Mouse (Mus musculus) forebrain, postnatal 0 days (tissue): ENCODE measurements at regions not wholly inside any gene's neighbourhood (a gene's known extent, or its start where the extent isn't known, plus 50 kb on each side); places are given as distances from the start of the nearest gene placed in this dataset.

ENCODE experiments used
- ATAC-seq: fragments of 200-750 bp; cut with Nextera tagmentation; 2 replicates; pipeline ENCODE4 v1.8.0; 2017; ENCODE audit warnings: mild to moderate bottlenecking, moderate library complexity
- DNase-seq: peaks from one replicate; pipeline ENCODE4 v3.0.0-alpha.2; 2015
- H3K27ac ChIP-seq: fragments of 300-500 bp; sonication (generic); 2 replicates; pipeline ENCODE4 v1.5.1; 2014; ENCODE audit warnings: low read depth, mild to moderate bottlenecking, antibody characterized with exemption, low read length, moderate library complexity, mixed read lengths
- H3K27me3 ChIP-seq: fragments of 300-500 bp; sonication (generic); 2 replicates; pipeline ENCODE4 v1.6.1; 2014; ENCODE audit warnings: mild to moderate bottlenecking, low read length, mixed read lengths; ENCODE audit not compliant: insufficient read depth
- H3K36me3 ChIP-seq: fragments of 300-500 bp; sonication (generic); 2 replicates; pipeline ENCODE4 v1.6.1; 2014; ENCODE audit warnings: mild to moderate bottlenecking, moderate library complexity; ENCODE audit not compliant: insufficient read depth
- H3K4me1 ChIP-seq: fragments of 300-500 bp; sonication (generic); 2 replicates; pipeline ENCODE4 v1.6.1; 2014; ENCODE audit warnings: antibody characterized with exemption; ENCODE audit not compliant: insufficient read depth
- H3K4me2 ChIP-seq: fragments of 300-500 bp; sonication (generic); 2 replicates; pipeline ENCODE4 v1.6.1; 2014; ENCODE audit warnings: low read depth, mild to moderate bottlenecking, moderate library complexity
- H3K4me3 ChIP-seq: fragments of 300-500 bp; sonication (generic); 2 replicates; pipeline ENCODE4 v1.5.1; 2014; ENCODE audit warnings: low read depth, low read length, mixed read lengths
- H3K9ac ChIP-seq: fragments of 300-500 bp; sonication (generic); 2 replicates; pipeline ENCODE4 v1.6.1; 2014; ENCODE audit warnings: mild to moderate bottlenecking
- H3K9me3 ChIP-seq: fragments of 300-500 bp; sonication (generic); 2 replicates; pipeline ENCODE4 v1.6.1; 2016; ENCODE audit warnings: low read length
- CTCF ChIP-seq: sonication (generic); IDR thresholded peaks from 2 replicates; pipeline ENCODE4 v1.5.1; 2016; ENCODE audit warnings: antibody characterized with exemption, control low read depth, low read depth
- WGBS: fragments of 180-500 bp; shearing (Covaris S2); extraction: QIAGEN DNeasy Blood & Tissue Kit; methylation state at CpG from one replicate; pipeline ENCODE4 v1.1.7; 2014; 5-methylcytosine and 5-hydroxymethylcytosine counted together

DNA sequence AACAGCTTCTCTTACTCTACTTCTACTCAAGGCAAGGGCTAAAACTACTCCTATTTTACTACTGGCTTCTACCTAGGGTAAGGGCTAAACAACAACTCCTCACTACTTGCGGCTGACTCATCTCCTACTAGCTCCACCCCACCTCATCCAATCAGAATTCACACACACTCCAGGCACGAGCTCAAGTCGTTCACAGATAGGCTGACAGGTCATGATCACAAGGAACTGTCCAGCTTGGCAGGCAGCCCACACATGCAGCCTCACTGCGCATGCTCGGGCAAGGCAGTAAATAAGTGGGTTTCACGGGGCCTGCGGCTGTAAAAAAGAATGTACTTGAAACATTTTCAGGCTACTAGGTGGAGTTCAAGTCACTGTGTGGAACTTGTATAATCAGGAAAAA, 197.6 kb downstream of the Ccdc50 start:
- Histone ChIP-seq H3K4me1 (no peaks in the 10 kb centered on the region), H3K9ac (no peak overlapping the region), H3K4me3 (no peak overlapping the region), H3K9me3 (no peaks in the 10 kb centered on the region), H3K27ac (no peak overlapping the region), H3K36me3 (no peaks in the 10 kb centered on the region), H3K27me3 (no peaks in the 10 kb centered on the region), H3K4me2 (no peak overlapping the region)
- 52% methylated on average over 7 of the region's 7 CpGs for WGBS
- no peak for TF ChIP-seq CTCF
- ATAC-seq: no peak
- DNase-seq: no peak

- DNase-seq (no peak), ATAC-seq (no peak)
- H3K27me3 ChIP-seq: no peaks in the 10 kb centered on the region
- H3K36me3 ChIP-seq: no peaks in the 10 kb centered on the region
- no peak overlapping the region for H3K27ac ChIP-seq
- H3K4me2 ChIP-seq: no peak overlapping the region
- no peak overlapping the region for H3K4me3 ChIP-seq
- H3K9me3 ChIP-seq: no peaks in the 10 kb centered on the region
- H3K9ac ChIP-seq: no peak overlapping the region
- no peaks in the 10 kb centered on the region for H3K4me1 ChIP-seq
- 91% methylated on average over 3 of the region's 3 CpGs for WGBS
- no peak for TF ChIP-seq CTCF
Observed at GRCm38 (mm10) chr16:27609366-27609765, 220.7 kb downstream of the Ccdc50 start.

- no peak for TF ChIP-seq CTCF
- Histone ChIP-seq H3K9ac (no peak overlapping the region), H3K4me2 (no peak overlapping the region), H3K27me3 (no peaks in the 10 kb centered on the region), H3K9me3 (no peaks in the 10 kb centered on the region), H3K36me3 (no peaks in the 10 kb centered on the region), H3K4me1 (no peaks in the 10 kb centered on the region), H3K4me3 (no peak overlapping the region), H3K27ac (no peak overlapping the region)
- 43% methylated on average over 2 of the region's 2 CpGs for WGBS
- DNase-seq (no peak), ATAC-seq (no peak)
Observed at GRCm38 (mm10) chr16:27641306-27641705, 252.6 kb downstream of the Ccdc50 start.

- H3K27me3 ChIP-seq: no peaks in the 10 kb centered on the region
- H3K4me1 ChIP-seq: no peaks in the 10 kb centered on the region
- H3K36me3 ChIP-seq: no peaks in the 10 kb centered on the region
- no peak overlapping the region for H3K27ac ChIP-seq
- H3K4me3 ChIP-seq: no peak overlapping the region
- TF ChIP-seq CTCF: no peak
- no peaks in the 10 kb centered on the region for H3K9me3 ChIP-seq
- H3K9ac ChIP-seq: no peak overlapping the region
- DNase-seq (no peak), ATAC-seq (no peak)
- H3K4me2 ChIP-seq: no peak overlapping the region
- 29% methylated on average over 2 of the region's 2 CpGs for WGBS
Observed at GRCm38 (mm10) chr16:27678275-27678674, 289.6 kb downstream of the Ccdc50 start.

- Histone ChIP-seq H3K9ac (no peak overlapping the region), H3K4me2 (no peak overlapping the region), H3K27ac (no peak overlapping the region), H3K36me3 (no peaks in the 10 kb centered on the region), H3K4me1 (no peaks in the 10 kb centered on the region), H3K27me3 (no peaks in the 10 kb centered on the region), H3K9me3 (no peaks in the 10 kb centered on the region), H3K4me3 (no peak overlapping the region)
- no peak for TF ChIP-seq CTCF
- 68% methylated on average over 3 of the region's 3 CpGs for WGBS
- no peak for DNase-seq
- ATAC-seq: no peak
Observed at GRCm38 (mm10) chr16:27682926-27683325, 294.3 kb downstream of the Ccdc50 start.

- 70% methylated on average over 3 of the region's 3 CpGs for WGBS
- Histone ChIP-seq H3K4me1 (no peaks in the 10 kb centered on the region), H3K27me3 (no peaks in the 10 kb centered on the region), H3K36me3 (no peaks in the 10 kb centered on the region), H3K9ac (no peak overlapping the region), H3K9me3 (no peaks in the 10 kb centered on the region), H3K4me3 (no peak overlapping the region), H3K27ac (no peak overlapping the region), H3K4me2 (no peak overlapping the region)
- TF ChIP-seq CTCF: no peak
- ATAC-seq (no peak), DNase-seq (no peak)
Observed at GRCm38 (mm10) chr16:27683826-27684225, 295.2 kb downstream of the Ccdc50 start.

DNA sequence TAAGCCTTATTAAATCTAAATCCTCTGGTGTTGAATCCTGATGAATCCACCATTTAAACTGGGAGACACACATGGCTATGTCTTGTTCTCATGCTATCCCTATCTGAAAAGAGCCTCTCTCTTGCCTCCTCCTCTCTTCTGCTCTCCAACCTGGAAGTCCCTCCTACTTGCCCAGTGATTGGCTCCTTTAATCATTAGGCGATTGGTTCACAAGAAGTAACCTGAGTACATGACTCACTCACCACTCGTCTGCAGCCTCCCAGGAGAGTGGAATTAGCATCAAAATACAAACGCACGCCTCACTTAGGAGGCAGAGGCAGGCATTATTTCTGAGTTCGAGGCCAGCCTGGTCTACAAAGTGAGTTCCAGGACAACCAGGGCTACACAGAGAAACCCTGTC, 321.3 kb downstream of the Ccdc50 start:
- DNase-seq (no peak), ATAC-seq (no peak)
- H3K4me3 ChIP-seq: no peak overlapping the region
- H3K9ac ChIP-seq: no peak overlapping the region
- TF ChIP-seq CTCF: no peak
- no peaks in the 10 kb centered on the region for H3K36me3 ChIP-seq
- no peaks in the 10 kb centered on the region for H3K9me3 ChIP-seq
- 72% methylated on average over 5 of the region's 5 CpGs for WGBS
- H3K27ac ChIP-seq: no peak overlapping the region
- H3K4me2 ChIP-seq: no peak overlapping the region
- H3K4me1 ChIP-seq: no peaks in the 10 kb centered on the region
- H3K27me3 ChIP-seq: no peaks in the 10 kb centered on the region

DNA sequence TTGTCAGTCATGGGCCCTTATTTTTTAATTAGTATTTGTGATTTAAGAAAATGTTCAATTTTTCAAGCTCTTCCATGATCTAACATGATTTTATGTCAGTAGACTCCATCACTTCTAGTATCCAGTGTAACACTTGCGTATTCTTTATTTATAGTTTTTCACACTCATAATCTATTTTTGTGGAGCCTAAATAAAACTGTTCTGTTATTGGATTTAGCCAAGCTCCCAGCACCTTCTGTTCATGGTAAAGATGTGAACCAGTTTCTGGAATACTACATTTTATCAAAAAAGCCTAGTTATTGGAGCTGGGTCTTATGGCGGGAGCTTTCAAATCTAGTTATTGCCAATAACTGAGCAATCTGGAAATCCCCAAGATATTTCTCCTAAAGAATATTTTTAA, 334.8 kb downstream of the Ccdc50 start:
- Histone ChIP-seq H3K4me3 (no peak overlapping the region), H3K4me2 (no peak overlapping the region), H3K27ac (no peak overlapping the region), H3K9me3 (no peaks in the 10 kb centered on the region), H3K4me1 (no peaks in the 10 kb centered on the region), H3K27me3 (no peaks in the 10 kb centered on the region), H3K9ac (no peak overlapping the region), H3K36me3 (no peaks in the 10 kb centered on the region)
- peak; percentile 20 for ATAC-seq
- no peak for TF ChIP-seq CTCF
- DNase-seq: peak; percentile 43
- WGBS: 75% methylated on average over 2 of the region's 2 CpGs
